Mouse (Mus musculus) urinary bladder, adult 2 months (tissue): ENCODE results near the gene Itgb7. TPM values are rescaled to one million over a fixed set of nuclear protein-coding genes. Genes with fewer than 3 reads are reported as not detected.
A peak's percentile ranks its signal among the peaks of the same experiment; 100 is the strongest.
"Not testable (repeated sequence)": the region's sequence is repeated elsewhere in the genome, so short reads cannot be mapped to it uniquely, and the experiment has no call there.

Experiments
- DNase-seq: peaks from one replicate; pipeline ENCODE4 v3.0.0; 2022; ENCODE audit warnings: low spot score
- polyA plus RNA-seq: library from polyadenylated mRNA; depleted of rRNA; stranded (reverse); fragments of >200 nt; gene quantifications from 2 replicates; pipeline ENCODE4 v1.2.3, GENCODE M21; 2012

The Itgb7 gene
- polyA plus RNA-seq, 1 experiment: 7.0 TPM

DNA sequence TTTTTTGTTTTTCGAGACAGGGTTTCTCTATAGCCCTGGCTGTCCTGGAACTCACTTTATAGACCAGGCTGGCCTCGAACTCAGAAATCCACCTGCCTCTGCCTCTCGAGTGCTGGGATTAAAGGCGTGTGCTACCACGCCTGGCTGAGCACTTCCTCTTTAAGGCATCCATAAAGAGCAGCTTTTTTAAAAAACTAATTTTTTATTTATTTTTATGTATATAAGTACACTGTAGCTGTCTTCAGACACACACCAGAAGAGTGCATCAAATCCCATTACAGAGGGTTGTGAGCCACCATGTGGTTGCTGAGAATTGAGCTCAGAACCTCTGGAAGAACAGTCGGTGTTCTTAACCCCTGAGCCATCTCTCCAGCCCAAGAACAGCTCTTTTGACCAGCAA lies 6.1 kb downstream of the Itgb7 start:
- DNase-seq: not testable (repeated sequence)

DNA sequence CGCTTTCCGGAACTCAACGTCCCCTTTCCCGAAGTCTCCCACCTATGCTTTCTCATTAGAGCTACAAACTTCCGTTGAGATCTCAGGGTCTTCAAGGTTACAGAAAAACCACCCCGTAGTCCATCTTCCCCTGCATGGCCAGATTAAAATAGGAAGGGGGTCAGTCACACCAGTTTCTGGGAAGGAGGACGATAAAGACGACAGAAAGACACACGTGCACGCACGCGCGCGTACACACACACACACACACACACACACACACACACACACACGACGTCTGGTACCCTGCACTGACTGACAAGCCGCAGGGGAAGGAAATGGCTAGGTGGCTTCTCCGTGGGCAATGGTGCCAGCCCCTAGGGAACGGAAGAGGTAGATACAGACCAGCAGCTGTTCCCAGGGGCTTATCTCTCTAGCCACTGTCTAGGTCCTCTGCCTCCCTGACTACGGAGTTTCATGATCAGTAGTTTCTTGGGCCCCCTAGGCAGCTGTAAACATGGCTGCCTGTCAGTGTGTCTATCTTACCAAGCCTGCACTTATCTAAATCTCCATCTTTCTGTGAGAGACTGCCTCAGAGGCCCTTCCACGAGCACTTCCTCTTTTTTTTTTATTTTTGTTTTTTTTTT lies 6.6 kb downstream of the Itgb7 start:
- DNase-seq: no peak

DNA sequence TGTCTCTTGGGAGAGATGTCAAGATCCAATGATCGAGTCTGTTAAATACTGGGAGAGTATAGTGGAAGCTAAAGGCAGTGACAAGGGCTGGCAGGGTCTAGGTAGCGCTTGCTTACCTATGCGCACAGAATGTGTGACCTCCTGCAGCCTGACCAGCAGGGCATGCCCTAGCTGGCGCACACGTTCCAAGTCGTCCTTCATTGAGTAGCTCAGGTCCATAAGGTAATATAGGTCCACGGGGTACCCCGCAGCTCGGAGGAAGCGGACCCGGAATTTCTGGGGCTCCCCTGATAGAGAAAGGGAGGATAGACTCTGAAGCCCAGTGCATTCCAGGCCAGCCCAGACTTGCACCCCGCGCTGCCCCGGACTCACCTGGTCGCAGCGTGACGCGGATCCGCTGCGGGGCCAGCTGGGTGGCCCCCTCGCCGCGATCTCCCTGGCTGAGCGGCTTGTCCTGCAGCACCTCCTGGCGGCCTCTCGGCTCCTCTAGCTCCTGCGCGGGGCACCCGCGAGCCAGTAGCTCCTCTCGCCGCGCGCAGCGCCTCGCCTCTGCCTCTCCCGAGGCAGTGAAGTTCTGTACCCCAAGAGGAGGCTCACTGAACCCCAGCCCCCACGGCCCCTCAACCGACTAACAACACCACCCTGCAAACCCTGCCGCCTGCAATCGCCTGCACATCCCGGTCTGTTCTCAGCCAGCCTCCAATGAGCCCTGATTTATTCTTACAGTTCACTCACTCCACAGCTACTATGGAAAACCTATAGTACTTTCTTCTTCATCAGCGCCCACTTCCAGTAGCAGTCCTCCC lies 7.4 kb downstream of the Itgb7 start:
- DNase-seq: peak; percentile 78

DNA sequence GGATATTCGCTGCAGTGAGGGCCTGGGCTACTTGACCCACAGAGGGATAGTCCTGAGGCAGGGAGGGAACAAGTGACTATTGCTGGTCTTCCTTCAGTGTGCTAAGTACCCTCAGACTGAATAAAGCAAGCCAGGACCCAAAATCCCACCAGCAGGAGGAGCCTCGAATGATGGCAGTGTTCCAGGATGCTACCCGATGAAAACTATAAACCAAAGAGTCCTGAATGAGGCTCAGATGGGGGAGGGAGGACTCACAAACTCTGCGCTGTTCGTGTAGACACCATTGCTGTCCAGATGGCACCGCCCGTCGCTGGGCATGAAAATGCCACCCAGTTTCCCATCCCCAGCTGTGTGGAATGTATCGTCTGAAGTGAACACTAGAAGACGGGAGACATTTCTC lies 9.4 kb downstream of the Itgb7 start:
- no peak for DNase-seq

DNA sequence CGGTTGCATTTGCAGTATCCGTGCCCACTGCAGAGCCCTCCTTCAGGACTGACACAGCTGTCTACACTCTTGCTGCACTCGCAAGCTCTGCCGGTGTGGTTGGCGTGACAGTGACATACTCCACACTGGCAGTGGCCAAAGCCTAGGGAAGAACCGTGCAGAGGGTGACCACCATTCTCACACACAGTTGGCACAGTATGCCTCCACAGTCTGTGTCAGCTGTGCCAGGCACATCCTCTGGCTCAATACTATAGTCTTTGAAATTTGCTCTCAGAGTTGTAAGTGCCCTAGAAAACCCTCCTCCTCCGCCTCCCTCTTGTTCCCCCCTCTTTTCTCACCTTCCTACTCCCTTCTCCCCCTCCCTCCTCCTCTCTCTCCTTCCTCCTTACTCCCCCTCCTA lies 14.4 kb downstream of the Itgb7 start:
- DNase-seq: no peak

DNA sequence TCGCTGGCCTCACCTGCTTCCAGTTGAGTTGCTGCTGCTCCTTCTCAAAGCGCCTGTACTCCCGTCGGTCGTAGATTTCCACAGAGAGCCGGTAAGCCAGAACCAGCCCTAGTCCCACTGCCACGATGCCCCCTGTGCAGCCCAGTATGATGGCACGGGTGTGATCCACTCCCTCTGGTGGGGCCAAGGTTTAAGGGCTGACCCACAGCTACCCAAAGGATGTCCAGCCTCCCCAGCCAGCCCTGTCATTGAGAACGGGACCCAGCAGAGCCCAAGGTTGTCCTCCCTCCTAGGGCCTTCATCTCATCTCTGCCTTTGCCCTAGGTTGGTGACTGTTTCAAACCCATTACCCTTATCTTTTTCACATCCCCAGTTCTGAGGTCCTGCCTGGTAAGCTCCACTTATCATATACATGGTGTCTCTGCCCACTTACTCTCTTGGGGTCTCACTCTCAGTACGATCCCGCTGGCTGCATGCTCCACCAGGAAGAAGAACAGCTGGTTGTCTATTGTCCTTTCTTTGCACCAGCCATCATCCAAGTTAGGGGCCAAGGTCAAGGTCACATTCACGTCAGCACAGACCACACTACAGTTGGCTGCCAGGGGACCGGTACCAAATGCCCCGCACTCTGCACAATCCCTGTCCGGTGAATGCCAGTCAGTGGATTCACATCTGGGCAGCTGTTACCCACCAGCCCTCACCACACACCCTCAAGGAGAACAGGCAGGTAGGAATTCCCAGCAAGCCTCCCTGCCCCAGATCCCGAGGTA lies 15.1 kb downstream of the Itgb7 start:
- no peak for DNase-seq

DNA sequence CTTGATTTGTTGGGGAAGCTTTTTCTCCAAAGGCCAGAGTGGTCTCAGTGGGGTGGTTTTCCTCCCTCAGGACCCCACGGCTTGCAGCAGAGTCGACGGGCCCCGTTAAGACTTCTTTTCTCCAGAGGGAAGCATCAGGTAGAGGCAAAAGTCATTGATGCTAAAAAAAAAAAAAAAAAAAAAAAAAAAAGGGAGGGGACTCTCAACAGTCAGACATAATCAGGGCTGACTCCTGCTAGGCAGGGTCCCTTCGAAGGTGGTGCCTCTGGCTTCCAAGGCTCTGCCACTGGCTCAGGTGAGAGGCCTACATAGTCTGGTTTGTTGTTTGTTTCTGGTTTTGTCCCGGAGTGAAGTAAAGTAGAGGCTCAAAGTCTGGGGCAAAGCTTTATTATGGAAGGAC lies 16.1 kb downstream of the Itgb7 start:
- no peak for DNase-seq

DNA sequence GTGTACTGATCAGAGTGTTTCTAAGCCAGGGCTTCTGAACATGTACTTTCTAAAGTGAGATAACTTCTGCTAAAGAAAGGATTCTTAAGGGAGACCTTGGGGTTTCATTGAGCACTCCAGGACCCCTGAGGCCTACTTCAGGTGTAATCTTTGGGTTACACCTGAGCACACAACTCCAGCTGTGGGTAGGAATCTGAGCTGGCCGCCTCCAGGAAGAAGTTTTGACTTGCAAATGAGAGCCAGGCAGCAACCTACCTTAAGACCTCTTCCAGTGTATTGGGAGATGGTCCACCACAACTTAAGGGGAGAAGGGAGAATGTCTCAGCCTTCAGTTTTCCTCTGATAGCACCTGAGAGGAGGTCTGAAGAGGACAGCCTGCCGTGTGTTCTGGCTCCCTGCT lies 17.6 kb downstream of the Itgb7 start:
- DNase-seq: no peak

DNA sequence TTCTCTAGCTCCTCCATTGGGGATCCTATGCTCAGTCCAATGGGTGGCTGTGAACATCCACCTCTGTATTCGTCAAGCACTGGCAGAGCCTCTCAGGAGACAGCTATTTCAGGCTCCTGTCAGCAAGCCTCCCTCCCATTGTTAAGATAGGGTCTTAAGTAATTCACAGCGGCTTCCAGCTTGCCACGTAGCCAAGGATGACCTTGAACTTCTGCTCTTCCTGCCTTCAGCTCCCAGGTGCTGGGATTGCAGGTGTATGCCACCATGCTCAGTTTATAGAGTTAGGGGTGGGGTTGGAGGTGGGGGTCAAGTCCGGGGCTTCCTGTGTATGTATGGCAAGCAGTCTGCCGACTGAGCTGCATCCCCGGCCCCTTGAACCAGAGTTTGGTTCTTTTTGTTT lies 19.8 kb downstream of the Itgb7 start:
- no peak for DNase-seq

- DNase-seq: no peak
Measured at GRCm38 (mm10) chr15:102210816-102211215, 20.9 kb downstream of the Itgb7 start.

DNA sequence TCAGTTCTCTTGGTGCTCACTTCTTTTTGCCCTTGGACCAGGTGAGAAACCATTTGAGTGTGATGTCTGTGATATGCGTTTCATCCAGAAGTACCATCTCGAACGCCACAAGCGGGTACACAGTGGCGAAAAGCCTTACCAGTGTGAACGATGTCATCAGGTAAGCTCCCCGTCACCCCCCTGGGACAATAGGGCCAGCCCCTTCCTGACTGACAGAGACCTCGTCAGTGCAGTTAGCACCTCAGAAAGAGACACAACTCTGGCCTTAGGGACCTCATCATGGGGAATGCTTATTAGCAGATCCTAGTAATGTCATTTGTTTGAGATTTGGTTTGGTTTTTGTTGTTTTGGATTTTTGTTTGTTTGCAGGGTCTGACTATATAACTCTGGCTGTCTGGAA lies 22.6 kb downstream of the Itgb7 start:
- DNase-seq: no peak

DNA sequence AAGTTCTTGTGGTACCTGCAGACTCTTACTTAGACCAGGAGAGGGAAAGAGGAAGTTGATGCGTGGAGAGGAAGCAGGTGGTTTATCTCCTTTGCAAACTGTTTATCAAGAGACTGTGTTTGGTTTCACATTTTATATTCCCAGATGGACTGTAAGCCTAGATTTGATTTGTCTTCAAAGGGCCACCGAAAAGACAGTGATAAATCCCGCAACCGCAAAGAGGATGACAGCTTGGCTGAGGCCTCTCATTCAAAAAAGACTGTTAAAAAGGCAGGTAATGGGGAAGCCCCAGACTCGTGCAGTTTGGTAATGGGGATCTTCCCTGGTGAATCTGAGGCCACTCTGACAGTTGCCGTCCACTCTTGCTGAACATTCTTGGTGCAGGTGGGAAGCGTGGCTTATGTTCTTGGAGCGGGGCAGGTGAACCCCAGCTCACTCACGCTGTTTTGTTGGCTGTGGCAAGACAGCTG lies 23.6 kb downstream of the Itgb7 start:
- DNase-seq: no peak

GRCm38 (mm10) chr15:102207351-102207750 lies 24.4 kb downstream of the Itgb7 start:
- no peak for DNase-seq

DNA sequence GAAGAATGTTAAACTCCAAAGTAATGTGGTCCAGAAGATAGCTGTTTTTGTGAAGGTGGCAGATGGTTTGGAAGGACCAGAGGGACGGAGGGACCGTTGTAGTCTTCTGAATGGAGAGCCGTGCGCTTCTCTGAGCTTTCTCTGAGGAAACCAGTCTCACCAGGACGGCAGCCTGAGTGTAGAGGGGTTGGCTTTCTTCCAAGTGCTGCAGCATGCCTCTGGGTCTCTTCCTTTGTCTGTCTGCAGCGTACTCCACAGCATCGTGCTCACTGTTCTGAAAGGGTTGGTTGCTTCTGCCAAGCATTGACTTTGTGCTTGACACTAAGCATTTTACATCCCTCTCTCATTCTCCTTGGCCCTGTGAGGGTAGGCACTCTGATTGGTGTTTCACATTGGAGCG lies 26.0 kb downstream of the Itgb7 start:
- no peak for DNase-seq

DNA sequence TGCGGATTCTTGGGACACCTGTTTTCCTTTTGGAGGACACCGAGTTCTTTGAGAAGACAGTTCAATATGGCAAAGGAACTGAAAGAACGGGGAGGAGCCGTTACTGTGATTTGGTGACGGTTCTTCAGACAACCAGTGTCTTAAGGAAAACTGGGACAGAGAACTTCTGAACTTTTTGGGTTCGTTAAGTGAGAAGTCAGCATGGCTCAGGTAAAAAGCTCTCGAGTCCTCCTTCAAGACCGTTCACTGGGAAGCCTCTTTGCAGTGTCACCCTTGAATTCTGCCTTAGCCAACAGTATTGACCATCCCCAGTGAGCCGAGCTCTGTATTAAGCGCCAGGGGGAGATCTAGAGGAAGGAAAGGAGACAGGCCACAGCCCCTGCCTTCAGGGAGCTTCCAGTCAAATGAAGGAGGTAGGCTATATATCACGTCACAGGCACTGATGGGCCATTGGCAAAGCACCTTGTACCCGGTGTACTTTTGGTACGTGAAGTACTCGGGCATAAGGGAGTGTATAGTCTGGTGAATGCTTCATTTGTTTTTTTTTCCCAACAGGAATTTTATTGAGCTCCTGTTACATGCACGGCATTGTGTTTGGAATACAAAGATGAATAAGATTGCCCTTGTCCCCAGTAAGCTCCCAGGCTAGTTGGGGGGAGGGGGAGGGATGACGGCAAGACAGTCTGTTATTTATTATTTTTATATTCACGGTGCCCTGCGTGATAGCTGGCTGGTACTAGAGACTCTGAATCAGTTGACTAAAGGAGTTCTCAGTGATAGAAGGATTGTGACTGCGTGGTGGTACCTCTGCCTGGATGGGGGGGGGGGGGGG lies 26.9 kb downstream of the Itgb7 start, which contains the start of gene Csad:
Csad (minus strand) TSS at position 51 of the 832 bp plus-strand sequence.
- DNase-seq: no peak

DNA sequence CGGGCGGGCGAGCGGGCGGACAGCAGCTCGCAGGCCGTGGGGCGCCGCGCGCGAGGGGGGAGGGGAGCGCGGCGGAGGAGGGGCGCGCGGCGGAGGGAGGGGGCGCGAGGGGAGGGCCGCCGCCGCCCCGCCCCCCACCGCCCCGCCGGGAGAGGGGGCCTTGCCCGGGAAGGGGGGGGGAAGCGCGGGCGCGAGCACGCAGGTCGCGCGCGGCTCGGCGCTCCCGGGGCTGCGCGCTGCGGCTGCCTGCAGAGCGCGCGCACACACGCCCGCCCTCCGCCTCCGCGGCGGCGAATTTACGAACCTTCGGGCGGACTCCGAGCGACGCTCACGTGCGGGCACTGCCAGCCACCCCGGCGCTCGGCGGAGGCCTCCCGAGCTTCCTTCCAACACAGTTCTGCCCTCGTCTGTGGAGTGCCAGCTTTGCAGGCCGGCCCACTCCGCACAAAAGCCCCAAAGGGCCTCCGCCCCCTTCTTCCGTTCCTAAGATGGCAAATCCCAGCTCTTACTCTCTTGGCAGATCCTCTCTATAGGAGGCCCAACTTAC lies 27.8 kb downstream of the Itgb7 start:
- DNase-seq: peak; percentile 64

GRCm38 (mm10) chr15:102202971-102203834 lies 28.5 kb downstream of the Itgb7 start, which contains the start of gene Zfp740:
TSS of gene Zfp740 (plus strand) at chr15:102203249.
- DNase-seq: peak; percentile 86

GRCm38 (mm10) chr15:102198841-102199240 lies 32.9 kb downstream of the Itgb7 start:
- DNase-seq: no peak

DNA sequence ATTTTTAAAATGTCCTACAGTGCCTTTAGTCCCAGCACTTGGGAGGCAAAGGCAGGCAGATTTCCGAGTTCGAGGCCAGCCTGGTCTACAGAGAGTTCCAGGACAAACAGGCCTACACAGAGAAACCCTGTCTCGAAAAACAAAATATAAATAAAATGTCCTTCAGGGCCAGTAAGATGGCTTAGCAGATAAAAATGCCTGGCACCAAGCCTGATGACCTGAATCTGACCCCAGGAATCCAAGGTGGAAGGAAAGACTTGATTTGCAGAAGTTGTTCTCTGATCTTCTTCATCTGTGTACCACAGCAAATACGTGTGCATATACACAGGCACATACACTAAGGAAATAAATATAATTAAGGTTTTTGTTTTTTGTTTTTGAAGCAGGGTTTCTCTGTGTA lies 36.4 kb downstream of the Itgb7 start:
- DNase-seq: no peak

DNA sequence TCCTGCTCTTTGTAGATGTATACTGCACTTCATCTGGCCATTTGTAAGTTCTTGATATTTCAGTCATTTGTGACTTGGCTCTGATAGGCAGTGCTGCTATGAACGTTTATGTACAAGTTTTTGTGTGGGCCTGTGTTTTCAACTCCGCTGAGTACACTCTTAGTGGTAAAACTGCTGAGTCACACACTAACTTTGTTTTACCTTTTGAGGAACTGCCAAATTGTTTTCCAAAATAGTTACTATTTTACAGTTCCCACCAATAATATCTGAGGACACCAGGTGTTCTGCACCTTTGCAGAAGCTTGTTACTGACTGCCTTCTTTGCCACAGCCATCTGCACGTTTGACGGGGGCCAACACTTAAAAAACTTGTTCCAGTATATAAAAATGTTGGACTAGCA lies 37.3 kb downstream of the Itgb7 start:
- DNase-seq: no peak
